Mouse (Mus musculus) megakaryocyte, embryonic 14.5 days (primary cell): ENCODE measurements around the gene Lrrc23. TPM values are rescaled to one million over a fixed set of nuclear protein-coding genes. Genes with fewer than 3 reads are reported as not detected.

ENCODE experiments used
- H3K27me3 ChIP-seq: replicated peaks from 2 replicates; pipeline ENCODE3; 2012; ENCODE audit warnings: inconsistent platforms
- H3K36me3 ChIP-seq: replicated peaks from 2 replicates; pipeline ENCODE3; 2012; ENCODE audit warnings: low read length, inconsistent platforms, mixed read lengths
- H3K4me1 ChIP-seq: 2 replicates; pipeline ENCODE4 v1.6.1; 2012; ENCODE audit warnings: inconsistent platforms
- H3K4me3 ChIP-seq: replicated peaks from 2 replicates; pipeline ENCODE3; 2012; ENCODE audit warnings: moderate library complexity, mild to moderate bottlenecking, inconsistent platforms
- H3K9me3 ChIP-seq: 2 replicates; pipeline ENCODE4 v1.6.1; 2012; ENCODE audit warnings: inconsistent platforms
- FLI1 ChIP-seq: IDR thresholded peaks from 2 replicates; pipeline ENCODE4 v1.6.1; 2012; ENCODE audit warnings: low read length, inconsistent platforms, mixed read lengths
- GATA1 ChIP-seq: IDR thresholded peaks from 3 replicates; pipeline ENCODE4 v1.6.1; 2012; ENCODE audit warnings: mixed read lengths, low read length, inconsistent platforms, borderline replicate concordance
- polyA plus RNA-seq: library from polyadenylated mRNA; stranded (reverse); fragments of >175 nt; gene quantifications from 2 replicates; pipeline ENCODE4 v1.2.3, GENCODE M21; 2012; ENCODE audit warnings: low replicate concordance; ENCODE audit not compliant: insufficient read depth

Lrrc23 gene
- polyA plus RNA-seq, 1 experiment = not detected

GRCm38 (mm10) chr6:124790121-124790520 lies 10.6 kb upstream of the Lrrc23 start:
- Histone ChIP-seq H3K36me3 (no peaks in the 10 kb centered on the region), H3K9me3 (no peaks in the 10 kb centered on the region), H3K4me1 (peaks cover 6% of the 10 kb centered on the region), H3K4me3 (no peak overlapping the region), H3K27me3 (peaks cover 4% of the 10 kb centered on the region)
- TF ChIP-seq FLI1 = no peak
- no peak for TF ChIP-seq GATA1

GRCm38 (mm10) chr6:124789519-124789918 lies 10.0 kb upstream of the Lrrc23 start:
- no peaks in the 10 kb centered on the region for H3K9me3 ChIP-seq
- TF ChIP-seq GATA1 (no peak), FLI1 (no peak)

DNA sequence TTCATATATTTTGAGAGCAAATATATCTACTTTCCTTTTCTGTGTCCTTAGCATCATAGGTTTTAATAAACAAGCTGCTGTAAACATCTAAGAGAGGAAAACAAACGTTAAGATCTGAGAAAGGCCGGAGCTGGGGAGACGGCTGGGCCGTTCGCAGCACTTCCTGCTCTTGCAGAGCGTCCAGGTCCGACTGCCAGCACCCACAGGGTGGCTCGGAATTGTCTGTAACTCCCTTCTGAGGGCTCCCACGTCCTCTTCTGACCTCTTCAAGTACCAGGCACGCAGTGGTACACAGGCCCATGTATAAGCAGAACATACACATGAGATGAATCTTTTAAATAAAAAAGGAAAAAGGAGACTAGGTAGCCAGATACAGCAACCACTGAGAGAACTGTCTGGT lies 8.2 kb upstream of the Lrrc23 start:
- Histone ChIP-seq H3K4me3 (no peak overlapping the region), H3K4me1 (peaks cover 8% of the 10 kb centered on the region), H3K27me3 (peaks cover 2% of the 10 kb centered on the region), H3K36me3 (no peaks in the 10 kb centered on the region), H3K9me3 (no peaks in the 10 kb centered on the region)
- no peak for TF ChIP-seq FLI1
- no peak for TF ChIP-seq GATA1

More at GRCm38 (mm10) chr6:124789519-124789918, 10.0 kb upstream of the Lrrc23 start:
- H3K36me3 ChIP-seq = no peaks in the 10 kb centered on the region
- H3K27me3 ChIP-seq = peaks cover 4% of the 10 kb centered on the region
- no peak overlapping the region for H3K4me3 ChIP-seq
- peaks cover 6% of the 10 kb centered on the region for H3K4me1 ChIP-seq

DNA sequence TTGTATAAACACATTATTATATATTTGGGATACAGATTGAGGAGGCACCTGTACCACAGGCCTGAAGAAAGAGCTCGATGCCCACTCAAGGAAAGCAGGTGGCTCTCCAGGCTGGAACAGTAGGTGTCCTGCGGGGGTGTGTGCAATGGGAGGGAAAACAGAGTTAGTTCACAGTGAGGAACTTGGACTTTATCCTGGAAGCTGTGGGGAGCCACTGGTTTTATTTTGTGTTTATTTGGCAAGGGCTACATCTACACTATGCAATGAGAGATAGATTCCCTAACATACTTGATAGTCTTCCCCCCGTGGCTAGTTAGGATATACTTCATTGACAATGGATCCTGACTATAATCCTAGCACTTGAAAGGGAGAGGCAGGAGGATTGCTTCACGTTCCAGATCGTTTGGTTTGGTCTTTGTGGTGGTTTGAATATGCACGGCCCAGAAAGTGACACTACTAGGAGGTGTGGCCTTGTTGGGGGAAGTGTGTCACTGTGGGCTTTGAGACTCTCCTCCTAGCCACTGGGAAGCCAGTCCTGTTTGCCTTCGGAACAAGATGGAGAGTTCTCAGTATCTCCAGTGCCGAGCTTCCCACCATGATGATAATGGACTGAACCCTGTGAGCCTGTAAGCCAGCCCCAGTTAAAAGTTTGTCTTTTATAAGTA lies 7.4 kb upstream of the Lrrc23 start:
- no peak for TF ChIP-seq GATA1
- no peak for TF ChIP-seq FLI1
- Histone ChIP-seq H3K36me3 (no peaks in the 10 kb centered on the region), H3K4me3 (peak overlapping the region; percentile 38), H3K9me3 (no peaks in the 10 kb centered on the region), H3K27me3 (no peaks in the 10 kb centered on the region), H3K4me1 (peaks cover 13% of the 10 kb centered on the region)

- Histone ChIP-seq H3K4me1 (peaks cover 38% of the 10 kb centered on the region), H3K27me3 (peaks cover 32% of the 10 kb centered on the region), H3K4me3 (peak overlapping the region; percentile 85), H3K36me3 (no peaks in the 10 kb centered on the region), H3K9me3 (peaks cover under 1% of the 10 kb centered on the region)
- TF ChIP-seq GATA1 = no peak
- no peak for TF ChIP-seq FLI1
Observed at GRCm38 (mm10) chr6:124782436-124782835, 2.9 kb upstream of the Lrrc23 start.

DNA sequence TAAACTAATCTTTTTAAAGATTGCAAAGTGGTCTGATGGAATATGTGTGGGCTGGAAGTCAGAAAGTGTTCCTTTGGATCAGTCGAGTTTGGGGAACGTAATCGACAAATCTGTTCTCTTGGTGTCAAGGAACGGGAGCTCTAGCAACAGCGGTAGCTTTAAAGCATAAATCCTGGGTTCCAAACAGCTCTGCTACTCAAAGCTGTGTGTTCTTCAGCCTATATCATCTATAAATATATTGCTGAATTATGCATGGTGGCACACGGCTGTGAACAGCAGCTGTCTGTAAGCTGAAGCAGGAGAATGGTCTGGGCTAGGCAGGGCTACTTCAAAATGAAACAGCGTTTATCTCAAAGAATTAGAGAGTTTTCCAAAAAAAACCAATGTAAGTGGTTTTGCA lies 1.4 kb upstream of the Lrrc23 start:
- H3K36me3 ChIP-seq = no peaks in the 10 kb centered on the region
- H3K9me3 ChIP-seq = peaks cover 14% of the 10 kb centered on the region
- H3K27me3 ChIP-seq = peaks cover 40% of the 10 kb centered on the region
- TF ChIP-seq FLI1 (no peak), GATA1 (no peak)
- peaks cover 32% of the 10 kb centered on the region for H3K4me1 ChIP-seq
- no peak overlapping the region for H3K4me3 ChIP-seq

DNA sequence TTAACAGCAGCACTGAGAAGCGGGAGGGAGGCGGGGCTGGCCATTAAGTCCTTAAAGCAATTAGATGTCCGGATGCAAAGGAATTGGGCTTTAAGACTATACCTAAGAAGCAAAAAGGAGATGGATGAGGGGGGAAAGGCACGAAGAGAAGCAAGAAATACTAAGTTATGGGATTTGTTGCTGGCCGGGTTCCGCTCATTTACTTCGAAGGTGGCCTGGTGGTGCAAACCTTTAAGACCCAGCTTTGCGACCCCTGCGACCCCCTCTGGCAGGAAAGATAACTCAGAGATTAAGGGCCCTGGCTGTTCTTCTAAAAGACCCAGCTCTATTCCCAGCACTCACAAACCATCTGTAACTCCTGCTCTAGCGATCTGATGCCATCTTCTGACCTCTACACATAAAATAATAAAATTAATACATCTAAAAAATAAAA lies 473 bp upstream of the Lrrc23 start:
- peak overlapping the region; percentile 77 for H3K4me3 ChIP-seq
- peaks cover 14% of the 10 kb centered on the region for H3K9me3 ChIP-seq
- TF ChIP-seq GATA1 (no peak), FLI1 (no peak)
- H3K27me3 ChIP-seq = peaks cover 40% of the 10 kb centered on the region
- no peaks in the 10 kb centered on the region for H3K36me3 ChIP-seq
- H3K4me1 ChIP-seq = peaks cover 32% of the 10 kb centered on the region

- peaks cover 68% of the 10 kb centered on the region for H3K27me3 ChIP-seq
Observed at GRCm38 (mm10) chr6:124770511-124770910, 9.0 kb downstream of the Lrrc23 start.

GRCm38 (mm10) chr6:124770013-124770412 lies 9.5 kb downstream of the Lrrc23 start:
- H3K4me3 ChIP-seq = peak overlapping the region; percentile 93
- peaks cover 16% of the 10 kb centered on the region for H3K36me3 ChIP-seq
- peaks cover 35% of the 10 kb centered on the region for H3K4me1 ChIP-seq
- TF ChIP-seq FLI1 (no peak), GATA1 (no peak)
- H3K9me3 ChIP-seq = no peaks in the 10 kb centered on the region
- peaks cover 68% of the 10 kb centered on the region for H3K27me3 ChIP-seq

More at GRCm38 (mm10) chr6:124770511-124770910, 9.0 kb downstream of the Lrrc23 start:
- H3K36me3 ChIP-seq = peaks cover 15% of the 10 kb centered on the region
- no peak for TF ChIP-seq FLI1
- TF ChIP-seq GATA1 = no peak
- H3K4me3 ChIP-seq = no peak overlapping the region
- peaks cover 35% of the 10 kb centered on the region for H3K4me1 ChIP-seq
- H3K9me3 ChIP-seq = no peaks in the 10 kb centered on the region

DNA sequence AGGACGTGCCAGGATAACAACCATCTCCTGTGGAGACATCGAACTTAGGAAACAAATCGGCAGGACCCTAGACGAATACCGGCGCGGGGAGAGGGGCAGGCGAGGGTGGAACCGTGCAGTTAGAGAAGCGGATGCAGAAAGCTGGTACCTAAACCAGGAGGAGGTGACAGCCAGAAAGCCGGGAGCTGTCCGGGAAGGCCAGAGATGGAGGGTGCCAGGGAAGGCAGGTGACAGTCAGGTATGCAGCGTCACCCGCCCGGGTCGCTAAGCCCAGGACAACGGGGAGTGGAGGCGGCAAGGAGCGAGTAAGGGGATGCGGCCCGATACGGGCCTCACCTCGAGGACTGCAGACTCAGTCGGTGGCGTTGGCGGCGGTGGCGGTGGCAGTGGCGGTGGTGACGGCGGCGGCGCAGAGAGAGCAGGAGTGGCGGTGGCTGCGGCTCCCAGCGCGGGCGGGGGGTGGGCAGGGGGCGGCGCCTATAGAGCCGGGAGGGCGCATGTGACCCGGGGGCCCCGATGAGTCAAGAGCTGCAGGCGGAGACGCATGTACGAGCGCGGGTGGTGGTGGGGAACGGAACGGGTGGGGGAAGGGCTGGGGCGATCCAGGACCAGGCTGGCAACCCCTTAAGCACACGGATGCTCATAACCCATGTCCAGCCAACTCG lies 10.3 kb downstream of the Lrrc23 start, which contains the start of gene Eno2:
Gene Eno2 (minus strand): TSS at position 573 of the 665 bp plus-strand sequence.
- Histone ChIP-seq H3K27me3 (peaks cover 65% of the 10 kb centered on the region), H3K4me1 (peaks cover 35% of the 10 kb centered on the region), H3K4me3 (peak within 1 kb of the TSS; percentile 93), H3K36me3 (peaks cover 16% of the 10 kb centered on the region), H3K9me3 (no peaks in the 10 kb centered on the region)
- TF ChIP-seq FLI1 (no peak), GATA1 (no peak)
